Mouse (Mus musculus): ENCODE measurements around the gene Dnajc2.
"Not testable (repeated sequence)": the region's sequence is repeated elsewhere in the genome, so short reads cannot be mapped to it uniquely, and the experiment has no call there.

Gene Dnajc2

GRCm38 (mm10) chr5:21708011-21708410 is 77.0 kb downstream of the Dnajc2 start:
- in situ Hi-C loops (cut with MboI; ENCODE audit: unreplicated experiment in 2 of 2): not testable (repeated sequence)
